Mouse (Mus musculus): ENCODE data around the gene Slc7a11. TPM values are rescaled to one million over a fixed set of nuclear protein-coding genes. Genes with fewer than 3 reads are reported as not detected.

The Slc7a11 gene
- 3.5 and 4.5 TPM in 2 replicates for polyA plus RNA-seq (2016; fragmentation: Nextera tagmentation; extraction: Ambion mirVana)

DNA sequence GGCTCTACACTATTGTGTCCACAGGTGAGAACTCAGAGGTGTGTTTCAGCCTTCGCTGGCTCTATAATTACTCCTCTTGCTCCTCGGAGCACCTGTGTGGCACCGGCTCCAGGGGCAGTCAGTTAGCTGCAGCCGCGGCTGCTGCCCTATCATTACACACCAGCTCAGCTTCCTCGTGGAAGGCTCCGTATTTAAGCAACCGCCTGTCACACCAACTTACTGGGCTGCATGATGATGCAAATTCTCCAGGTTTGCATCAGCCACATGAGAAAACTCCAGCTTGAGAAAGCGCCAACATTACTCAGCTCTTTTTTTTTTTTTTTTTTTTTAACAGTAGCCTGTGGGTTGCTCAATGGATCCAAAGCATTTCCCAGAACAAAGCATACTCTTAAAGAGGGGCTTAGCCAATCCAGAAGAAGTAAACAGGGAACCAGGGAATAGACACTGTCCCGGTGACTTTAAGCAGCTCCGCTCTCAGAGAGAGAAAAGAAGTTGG, at the start of gene Slc7a11:
Gene Slc7a11, minus strand, starts transcription at position 194 of the 496 bp plus-strand sequence.
- Histone ChIP-seq H3K4me1 (replicated peaks) (peaks cover 27% of the 10 kb centered on the region), H3K9me3 (no peaks in the 10 kb centered on the region), H3K27me3 (no peaks in the 10 kb centered on the region), H3K36me3 (no peaks in the 10 kb centered on the region), H3K4me2 (peak within 1 kb of the TSS; percentile 71), H3K4me3 (replicated peaks) (peak within 1 kb of the TSS; percentile 36), H3K9ac (replicated peaks) (peak within 1 kb of the TSS; percentile 44; the same call in 1 of the 2 replicates), H3K27ac (peak within 1 kb of the TSS; percentile 59; the same call in 1 of the 2 replicates)
- ATAC-seq (ENCODE audit: insufficient number of reproducible peaks, insufficient read depth, low FRiP score, low TSS enrichment, low read depth): peak; percentile 64; the same call in 1 of the 2 replicates
- 3% methylated on average over 11 of the region's 11 CpGs for WGBS

GRCm38 (mm10) chr3:50491678-50492077, 48.3 kb upstream of the Slc7a11 start:
- H3K4me1 ChIP-seq (replicated peaks): no peaks in the 10 kb centered on the region
- no peaks in the 10 kb centered on the region for H3K36me3 ChIP-seq
- no peak overlapping the region for H3K4me2 ChIP-seq
- H3K4me3 ChIP-seq (replicated peaks): no peak overlapping the region
- H3K9me3 ChIP-seq: no peaks in the 10 kb centered on the region
- no peak overlapping the region for H3K9ac ChIP-seq (replicated peaks)
- no peak overlapping the region for H3K27ac ChIP-seq
- no peak for ATAC-seq (ENCODE audit: insufficient number of reproducible peaks, insufficient read depth, low FRiP score, low TSS enrichment, low read depth)
- WGBS: 99% methylated on average over 2 of the region's 2 CpGs
- H3K27me3 ChIP-seq: no peaks in the 10 kb centered on the region

- no peak overlapping the region for H3K27ac ChIP-seq
- no peak overlapping the region for H3K4me3 ChIP-seq (replicated peaks)
- H3K4me2 ChIP-seq: no peak overlapping the region
- H3K4me1 ChIP-seq (replicated peaks): no peaks in the 10 kb centered on the region
- no peaks in the 10 kb centered on the region for H3K9me3 ChIP-seq
- H3K36me3 ChIP-seq: no peaks in the 10 kb centered on the region
- no peak for ATAC-seq (ENCODE audit: insufficient number of reproducible peaks, insufficient read depth, low FRiP score, low TSS enrichment, low read depth)
- 62% methylated on average over 1 of the region's 1 CpGs for WGBS
- no peaks in the 10 kb centered on the region for H3K27me3 ChIP-seq
- H3K9ac ChIP-seq (replicated peaks): no peak overlapping the region
Measured at GRCm38 (mm10) chr3:50484076-50484475, 40.7 kb upstream of the Slc7a11 start.

GRCm38 (mm10) chr3:50462223-50462622, 18.8 kb upstream of the Slc7a11 start:
- H3K4me3 ChIP-seq (replicated peaks): no peak overlapping the region
- no peaks in the 10 kb centered on the region for H3K9me3 ChIP-seq
- H3K9ac ChIP-seq (replicated peaks): no peak overlapping the region
- H3K36me3 ChIP-seq: no peaks in the 10 kb centered on the region
- no peak overlapping the region for H3K4me2 ChIP-seq
- no peak overlapping the region for H3K27ac ChIP-seq
- ATAC-seq (ENCODE audit: insufficient number of reproducible peaks, insufficient read depth, low FRiP score, low TSS enrichment, low read depth): no peak
- WGBS: 89% methylated on average over 2 of the region's 2 CpGs
- no peaks in the 10 kb centered on the region for H3K4me1 ChIP-seq (replicated peaks)
- no peaks in the 10 kb centered on the region for H3K27me3 ChIP-seq

- Histone ChIP-seq H3K27ac (no peak overlapping the region), H3K4me1 (replicated peaks) (no peaks in the 10 kb centered on the region), H3K4me3 (replicated peaks) (no peak overlapping the region), H3K36me3 (no peaks in the 10 kb centered on the region), H3K9me3 (no peaks in the 10 kb centered on the region), H3K27me3 (no peaks in the 10 kb centered on the region), H3K9ac (replicated peaks) (no peak overlapping the region), H3K4me2 (no peak overlapping the region)
- WGBS: 86% methylated on average over 5 of the region's 5 CpGs
- ATAC-seq (ENCODE audit: insufficient number of reproducible peaks, insufficient read depth, low FRiP score, low TSS enrichment, low read depth): no peak
Measured at GRCm38 (mm10) chr3:50457136-50457535, 13.7 kb upstream of the Slc7a11 start.

- 80% methylated on average over 4 of the region's 4 CpGs for WGBS
- Histone ChIP-seq H3K36me3 (no peaks in the 10 kb centered on the region), H3K27ac (no peak overlapping the region), H3K9me3 (no peaks in the 10 kb centered on the region), H3K27me3 (no peaks in the 10 kb centered on the region), H3K9ac (replicated peaks) (no peak overlapping the region), H3K4me3 (replicated peaks) (no peak overlapping the region), H3K4me1 (replicated peaks) (no peaks in the 10 kb centered on the region), H3K4me2 (no peak overlapping the region)
- ATAC-seq (ENCODE audit: insufficient number of reproducible peaks, insufficient read depth, low FRiP score, low TSS enrichment, low read depth): no peak
Measured at GRCm38 (mm10) chr3:50456564-50456963, 13.2 kb upstream of the Slc7a11 start.

DNA sequence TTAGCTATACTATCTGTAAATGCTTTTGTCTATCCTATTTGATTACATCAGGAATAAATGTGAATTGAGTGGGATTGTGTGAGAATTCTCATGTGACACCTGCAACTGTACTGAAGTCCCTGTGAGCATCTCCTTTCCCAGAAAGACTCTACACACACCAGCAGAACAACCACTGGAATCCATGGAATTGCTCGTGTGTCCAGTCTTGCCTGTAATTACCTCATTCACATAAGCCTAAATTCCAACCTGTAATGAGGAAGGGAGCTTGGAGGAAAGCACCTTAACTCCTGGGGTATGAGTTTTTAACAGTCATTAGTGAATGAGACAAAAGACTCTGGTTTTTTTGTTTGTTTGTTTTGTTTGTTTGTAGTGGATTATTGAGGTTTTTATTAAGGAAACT, 12.6 kb upstream of the Slc7a11 start:
- WGBS: 40% methylated on average over 1 of the region's 1 CpGs
- ATAC-seq (ENCODE audit: insufficient number of reproducible peaks, insufficient read depth, low FRiP score, low TSS enrichment, low read depth): no peak
- H3K4me1 ChIP-seq (replicated peaks): no peaks in the 10 kb centered on the region
- H3K9me3 ChIP-seq: no peaks in the 10 kb centered on the region
- H3K4me3 ChIP-seq (replicated peaks): no peak overlapping the region
- H3K36me3 ChIP-seq: no peaks in the 10 kb centered on the region
- no peaks in the 10 kb centered on the region for H3K27me3 ChIP-seq
- H3K27ac ChIP-seq: no peak overlapping the region
- no peak overlapping the region for H3K9ac ChIP-seq (replicated peaks)
- no peak overlapping the region for H3K4me2 ChIP-seq

- Histone ChIP-seq H3K4me3 (replicated peaks) (no peak overlapping the region), H3K4me1 (replicated peaks) (peaks cover 17% of the 10 kb centered on the region), H3K27ac (no peak overlapping the region), H3K36me3 (no peaks in the 10 kb centered on the region), H3K9me3 (no peaks in the 10 kb centered on the region), H3K27me3 (no peaks in the 10 kb centered on the region), H3K4me2 (no peak overlapping the region), H3K9ac (replicated peaks) (no peak overlapping the region)
- 63% methylated on average over 10 of the region's 10 CpGs for WGBS
- ATAC-seq (ENCODE audit: insufficient number of reproducible peaks, insufficient read depth, low FRiP score, low TSS enrichment, low read depth): no peak
Measured at GRCm38 (mm10) chr3:50445050-50445775, 1.8 kb upstream of the Slc7a11 start.

DNA sequence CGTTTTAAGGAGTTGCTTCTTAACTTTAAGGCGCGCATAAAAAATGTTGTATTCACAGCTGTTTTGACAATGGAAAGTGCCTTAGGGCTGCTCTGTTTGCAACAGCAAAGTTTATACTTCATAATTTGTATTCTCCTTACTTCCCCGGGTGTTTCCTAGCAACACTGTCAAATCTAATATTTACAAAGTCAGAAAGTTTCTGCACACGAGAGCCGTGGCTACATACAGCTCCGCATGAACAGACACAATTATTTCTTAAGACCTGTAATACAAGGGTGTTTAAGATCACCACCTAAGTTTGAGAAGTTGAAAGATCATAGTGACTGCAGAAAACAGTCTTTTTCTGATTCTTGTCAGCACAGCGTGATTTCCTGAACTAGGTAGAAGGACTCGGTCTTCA, 528 bp upstream of the Slc7a11 start:
- 23% methylated on average over 9 of the region's 9 CpGs for WGBS
- no peak for ATAC-seq (ENCODE audit: insufficient number of reproducible peaks, insufficient read depth, low FRiP score, low TSS enrichment, low read depth)
- Histone ChIP-seq H3K9ac (replicated peaks) (0 out of 2 replicates have a peak overlapping the region, but pooled peaks have one; percentile 40), H3K4me2 (peak overlapping the region; percentile 71), H3K27me3 (no peaks in the 10 kb centered on the region), H3K4me3 (replicated peaks) (peak overlapping the region; percentile 36), H3K4me1 (replicated peaks) (peaks cover 24% of the 10 kb centered on the region), H3K27ac (0 out of 2 replicates have a peak overlapping the region, but pooled peaks have one; percentile 59), H3K36me3 (no peaks in the 10 kb centered on the region), H3K9me3 (no peaks in the 10 kb centered on the region)

DNA sequence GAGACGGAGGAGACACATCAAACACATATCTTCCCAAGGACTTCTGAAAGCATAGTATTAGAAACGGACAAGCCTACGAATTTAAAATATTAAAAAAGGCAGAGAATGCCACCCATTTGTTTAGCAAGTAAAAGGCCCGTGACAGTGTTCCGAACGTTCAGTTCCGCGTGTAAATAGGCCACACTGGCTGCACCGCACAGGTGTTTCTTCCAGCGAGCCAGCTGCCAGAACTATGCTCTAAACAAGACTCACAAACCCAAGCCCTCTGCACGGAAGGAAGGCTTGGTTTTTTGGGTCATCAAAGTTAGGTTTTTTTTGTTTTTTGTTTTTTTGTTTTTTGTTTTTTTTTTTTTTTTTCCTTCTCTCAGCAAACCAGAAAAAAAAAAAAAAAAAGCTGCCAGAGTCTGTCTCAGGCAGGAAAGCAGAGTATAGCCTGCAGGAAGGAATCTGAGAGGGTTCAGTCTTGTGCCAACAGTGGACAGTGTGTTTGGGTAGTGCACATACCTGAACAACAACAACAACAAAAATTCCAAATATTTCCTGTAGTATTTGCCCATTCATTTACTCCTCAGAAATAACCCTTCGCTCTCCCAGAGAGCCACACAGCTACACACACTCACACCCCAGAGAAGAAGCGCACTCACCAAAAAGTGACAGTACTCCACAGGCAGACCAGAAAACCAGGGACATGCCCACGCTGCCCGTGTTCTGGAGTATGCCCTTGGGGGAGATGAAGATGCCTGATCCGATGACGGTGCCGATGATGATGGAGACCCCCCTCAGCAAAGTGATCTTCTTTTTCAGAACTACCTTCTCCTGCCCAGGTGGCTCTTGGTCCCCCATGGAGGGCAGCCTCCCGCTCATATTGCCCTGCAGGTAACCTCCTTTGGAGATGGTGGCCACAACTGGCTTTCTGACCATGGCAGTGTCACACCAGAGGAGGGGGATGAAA, 797 bp downstream of the Slc7a11 start:
- Histone ChIP-seq H3K4me1 (replicated peaks) (peaks cover 31% of the 10 kb centered on the region), H3K9ac (replicated peaks) (no peak overlapping the region), H3K4me3 (replicated peaks) (peak overlapping the region; percentile 36), H3K4me2 (peak overlapping the region; percentile 71), H3K27ac (peak overlapping the region; percentile 59; the same call in 1 of the 2 replicates), H3K36me3 (no peaks in the 10 kb centered on the region), H3K27me3 (no peaks in the 10 kb centered on the region), H3K9me3 (no peaks in the 10 kb centered on the region)
- 49% methylated on average over 19 of the region's 19 CpGs for WGBS
- peak; percentile 14; the same call in 1 of the 2 replicates for ATAC-seq (ENCODE audit: insufficient number of reproducible peaks, insufficient read depth, low FRiP score, low TSS enrichment, low read depth)

GRCm38 (mm10) chr3:50441330-50441729, 2.1 kb downstream of the Slc7a11 start:
- Histone ChIP-seq H3K27ac (0 out of 2 replicates have a peak overlapping the region, but pooled peaks have one; percentile 20), H3K27me3 (no peaks in the 10 kb centered on the region), H3K4me2 (no peak overlapping the region), H3K4me1 (replicated peaks) (peaks cover 31% of the 10 kb centered on the region), H3K9me3 (no peaks in the 10 kb centered on the region), H3K9ac (replicated peaks) (no peak overlapping the region), H3K36me3 (no peaks in the 10 kb centered on the region), H3K4me3 (replicated peaks) (no peak overlapping the region)
- no peak for ATAC-seq (ENCODE audit: insufficient number of reproducible peaks, insufficient read depth, low FRiP score, low TSS enrichment, low read depth)
- 81% methylated on average over 3 of the region's 3 CpGs for WGBS

All from limb, embryonic 12.5 days (tissue).